Mouse (Mus musculus): Measurements from ENCODE around the gene Fam240b. TPM values are rescaled to one million over a fixed set of nuclear protein-coding genes. Genes with fewer than 3 reads are reported as not detected.

Fam240b gene
- not detected for polyA plus RNA-seq (2017; shearing (Covaris generic))

GRCm38 (mm10) chr13:64497692-64498091 lies at the start of gene Fam240b:
Gene Fam240b, minus strand, starts transcription at chr13:64497792.

DNA sequence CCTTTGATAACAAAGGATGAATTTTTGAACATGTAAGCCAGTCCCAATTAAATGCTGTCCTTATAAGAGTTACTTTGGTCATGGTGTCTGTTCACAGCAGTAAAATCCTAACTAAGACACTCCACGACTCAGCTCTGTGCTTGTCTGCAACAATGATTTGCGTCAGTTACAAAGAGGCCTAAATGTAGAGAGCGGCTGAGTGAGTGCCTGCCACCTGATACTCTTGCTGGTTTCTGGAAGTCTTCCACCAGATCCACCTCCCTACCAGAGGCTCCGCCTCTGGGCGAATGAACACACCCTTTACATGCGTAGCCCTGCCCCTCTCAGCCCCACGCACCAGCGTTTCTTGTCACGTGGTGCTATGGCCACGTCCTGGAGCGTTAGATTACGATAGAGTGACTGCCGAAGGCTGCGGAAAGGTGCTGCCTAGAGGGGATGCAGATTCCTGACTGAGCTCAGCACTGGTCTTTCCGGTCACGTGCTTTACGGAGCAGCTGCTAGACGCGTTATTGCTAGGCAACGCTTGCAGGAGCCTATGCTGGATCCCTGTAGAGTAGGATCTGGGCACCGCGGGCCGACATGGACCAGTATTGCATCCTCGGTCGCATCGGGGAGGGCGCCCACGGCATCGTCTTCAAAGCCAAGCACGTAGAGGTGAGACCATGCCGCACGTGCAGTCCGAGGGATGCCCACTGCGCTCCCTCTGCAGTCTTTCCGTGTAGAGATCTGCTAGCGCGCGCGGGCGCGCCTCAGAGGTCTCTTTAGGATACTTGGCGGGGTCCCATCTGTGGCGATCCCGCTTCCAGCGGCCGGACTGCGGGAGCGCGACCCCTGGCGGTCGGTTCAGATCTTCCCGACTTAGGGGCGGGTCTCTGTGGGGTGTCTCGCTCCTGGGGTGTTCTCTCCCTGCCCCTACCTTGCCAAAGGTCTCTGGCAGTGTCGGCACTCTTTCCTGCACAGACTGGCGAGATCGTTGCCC lies 65.3 kb downstream of the Fam240b start, which contains the start of gene Cdk20:
Gene Cdk20, plus strand, starts transcription at position 298 of the 979 bp plus-strand sequence.

Other genes with a start within 250 kb of the Fam240b start
- 7.1 TPM for gene Cdc14b, start 222.5 kb downstream of the Fam240b start, polyA plus RNA-seq (2017; shearing (Covaris generic))
- gene Aaed1, start 185.1 kb downstream of the Fam240b start, polyA plus RNA-seq (2017; shearing (Covaris generic)), result 64.1 TPM
- gene Ctsl, start 126.9 kb downstream of the Fam240b start, polyA plus RNA-seq (2017; shearing (Covaris generic)), result 33.2 TPM
- gene Cdk20, start 65.5 kb downstream of the Fam240b start, polyA plus RNA-seq (2017; shearing (Covaris generic)), result 3.7 TPM